Mouse (Mus musculus) forebrain, embryonic 14.5 days (tissue): ENCODE data around the gene Pcx. TPM values are rescaled to one million over a fixed set of nuclear protein-coding genes. Genes with fewer than 3 reads are reported as not detected.
A peak's percentile ranks its signal among the peaks of the same experiment; 100 is the strongest.

Source experiments
- ATAC-seq: fragments of 200-750 bp; cut with Nextera tagmentation; 2 replicates; pipeline ENCODE4 v1.8.0; 2017; ENCODE audit warnings: mild to moderate bottlenecking, moderate library complexity
- DNase-seq: peaks from one replicate; pipeline ENCODE4 v3.0.0-alpha.2; 2015; ENCODE audit warnings: low spot score
- H3K27ac ChIP-seq: fragments of 300-500 bp; sonication (generic); 2 replicates; pipeline ENCODE4 v1.5.1; 2014; ENCODE audit warnings: low read depth, mild to moderate bottlenecking, control low read depth, low read length, moderate library complexity
- H3K27me3 ChIP-seq: fragments of 300-500 bp; sonication (generic); replicated peaks from 2 replicates; pipeline ENCODE4 v1.6.1; 2014; ENCODE audit warnings: low read length, control low read depth, mixed read lengths; ENCODE audit not compliant: control insufficient read depth, insufficient read depth
- H3K36me3 ChIP-seq: fragments of 300-500 bp; sonication (generic); 2 replicates; pipeline ENCODE4 v1.6.1; 2014; ENCODE audit warnings: low read length, control low read depth; ENCODE audit not compliant: control insufficient read depth, insufficient read depth
- H3K4me1 ChIP-seq: fragments of 300-500 bp; sonication (generic); 2 replicates; pipeline ENCODE4 v1.6.1; 2014; ENCODE audit warnings: antibody characterized with exemption, low read length, control low read depth; ENCODE audit not compliant: control insufficient read depth, insufficient read depth
- H3K4me2 ChIP-seq: fragments of 300-500 bp; sonication (generic); 2 replicates; pipeline ENCODE4 v1.6.1; 2014; ENCODE audit warnings: mild to moderate bottlenecking, control low read depth, low read length
- H3K4me3 ChIP-seq: fragments of 300-500 bp; sonication (generic); 2 replicates; pipeline ENCODE4 v1.5.1; 2014; ENCODE audit warnings: low read depth, low read length, control low read depth
- H3K9ac ChIP-seq: fragments of 300-500 bp; sonication (generic); 2 replicates; pipeline ENCODE4 v1.6.1; 2014; ENCODE audit warnings: mild to moderate bottlenecking, low read length, control low read depth, moderate library complexity
- H3K9me3 ChIP-seq: fragments of 300-500 bp; sonication (generic); replicated peaks from 2 replicates; pipeline ENCODE4 v1.6.1; 2016; ENCODE audit warnings: low read length, control low read depth, mixed read lengths; ENCODE audit not compliant: control insufficient read depth
- WGBS: fragments of 180-500 bp; shearing (Covaris S2); extraction: QIAGEN DNeasy Blood & Tissue Kit; methylation state at CpG from one replicate; pipeline ENCODE4 v1.1.7; 2014; 5-methylcytosine and 5-hydroxymethylcytosine counted together
- polyA plus RNA-seq: library from polyadenylated mRNA; unstranded; fragments of >200 nt; fragmentation: Nextera tagmentation; extraction: Ambion mirVana; gene quantifications from 2 replicates; pipeline ENCODE4 v1.2.1, GENCODE M21; 2014

Pcx gene
- polyA plus RNA-seq, 1 experiment from 2014 or later: 14.8 TPM

DNA sequence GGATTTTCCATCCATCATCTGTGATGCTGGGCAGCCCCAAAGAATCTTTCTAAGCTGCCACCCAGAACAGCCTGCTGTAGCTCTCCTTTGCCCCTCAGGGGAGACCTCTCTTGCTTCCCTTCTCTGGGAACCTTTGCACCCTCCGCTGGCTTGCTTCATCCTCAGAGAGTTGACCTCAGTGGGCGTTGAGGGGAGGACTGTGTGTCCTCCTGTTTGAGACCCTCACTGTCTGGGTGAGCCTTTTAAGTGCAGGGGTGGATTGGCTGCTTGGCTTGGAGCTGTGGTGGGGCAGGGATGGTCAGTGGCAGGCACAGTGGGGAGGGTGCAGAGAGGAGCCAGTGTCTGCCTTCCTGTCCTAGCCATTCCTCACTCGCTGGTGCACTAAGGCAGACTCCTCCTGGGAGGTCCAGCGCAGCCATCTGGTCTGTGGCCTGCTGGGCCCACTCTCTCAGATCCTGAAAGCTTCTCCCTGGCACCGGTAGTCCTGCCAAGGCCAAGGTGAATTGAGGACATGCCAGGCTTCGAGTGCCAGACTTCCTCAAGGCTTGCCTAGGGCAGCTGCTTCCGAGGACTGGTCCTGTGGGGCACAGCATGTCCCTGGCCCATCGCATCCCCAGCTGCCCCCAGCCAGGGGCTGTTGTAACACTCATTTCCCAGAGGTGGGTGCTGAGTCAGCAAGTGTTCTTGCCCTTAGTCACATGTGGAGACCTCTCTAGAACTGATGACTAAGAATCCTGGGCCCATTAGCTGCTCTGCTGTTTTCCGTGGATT is 17.6 kb upstream of the Pcx start:
- Histone ChIP-seq H3K36me3 (no peaks in the 10 kb centered on the region), H3K4me3 (no peak overlapping the region), H3K27me3 (no peaks in the 10 kb centered on the region), H3K4me2 (no peak overlapping the region), H3K4me1 (no peaks in the 10 kb centered on the region), H3K9ac (no peak overlapping the region), H3K9me3 (no peaks in the 10 kb centered on the region), H3K27ac (no peak overlapping the region)
- ATAC-seq (no peak), DNase-seq (no peak)
- 60% methylated on average over 9 of the region's 9 CpGs for WGBS

DNA sequence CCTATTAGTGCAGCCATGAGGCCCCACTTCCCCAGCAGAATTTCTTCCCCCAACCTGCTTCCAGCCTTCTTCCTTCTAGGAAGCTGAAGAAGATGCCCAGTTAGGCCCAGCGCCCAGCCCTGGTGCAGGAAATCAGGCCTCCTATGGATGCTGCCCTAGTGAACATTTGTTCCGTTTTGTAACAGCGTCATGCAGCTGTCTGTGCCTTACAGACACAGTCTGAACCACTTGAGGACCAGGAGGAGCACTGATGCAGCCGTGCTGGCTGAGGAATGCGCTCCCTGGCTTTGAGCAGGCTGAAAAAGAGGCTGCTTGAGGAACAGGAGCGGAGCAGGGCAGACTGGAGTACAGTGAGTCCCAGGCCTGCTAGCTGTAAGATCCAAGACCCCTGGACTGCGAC is 15.6 kb upstream of the Pcx start:
- H3K27me3 ChIP-seq: no peaks in the 10 kb centered on the region
- WGBS: 76% methylated on average over 7 of the region's 7 CpGs
- no peaks in the 10 kb centered on the region for H3K9me3 ChIP-seq
- H3K4me1 ChIP-seq: no peaks in the 10 kb centered on the region
- no peaks in the 10 kb centered on the region for H3K36me3 ChIP-seq
- no peak overlapping the region for H3K4me3 ChIP-seq
- H3K27ac ChIP-seq: no peak overlapping the region
- no peak for DNase-seq
- H3K4me2 ChIP-seq: no peak overlapping the region
- no peak for ATAC-seq
- no peak overlapping the region for H3K9ac ChIP-seq

DNA sequence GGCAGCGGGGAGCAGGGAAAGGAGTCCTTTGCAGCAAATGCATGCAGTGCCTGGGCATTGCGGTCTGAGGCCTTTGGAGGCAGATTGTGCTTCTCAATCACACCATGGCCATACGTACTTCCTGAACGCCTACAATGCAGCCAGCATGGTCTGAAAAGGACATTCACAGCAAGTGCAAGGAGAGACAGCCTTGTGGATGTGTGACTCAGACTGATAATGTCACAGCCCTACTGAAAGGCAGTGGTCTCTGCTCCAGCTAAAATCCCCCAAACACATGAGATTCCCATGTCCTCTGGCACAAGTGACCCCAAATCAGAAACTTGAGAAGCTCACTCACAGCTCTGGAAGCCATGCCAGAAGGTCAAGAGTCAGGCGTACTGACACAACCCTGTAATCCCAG is 14.5 kb upstream of the Pcx start:
- no peaks in the 10 kb centered on the region for H3K27me3 ChIP-seq
- no peak overlapping the region for H3K27ac ChIP-seq
- DNase-seq: no peak
- H3K36me3 ChIP-seq: no peaks in the 10 kb centered on the region
- H3K4me2 ChIP-seq: no peak overlapping the region
- ATAC-seq: no peak
- H3K9me3 ChIP-seq: no peaks in the 10 kb centered on the region
- no peak overlapping the region for H3K4me3 ChIP-seq
- no peak overlapping the region for H3K9ac ChIP-seq
- WGBS: 83% methylated on average over 5 of the region's 5 CpGs
- H3K4me1 ChIP-seq: no peaks in the 10 kb centered on the region

DNA sequence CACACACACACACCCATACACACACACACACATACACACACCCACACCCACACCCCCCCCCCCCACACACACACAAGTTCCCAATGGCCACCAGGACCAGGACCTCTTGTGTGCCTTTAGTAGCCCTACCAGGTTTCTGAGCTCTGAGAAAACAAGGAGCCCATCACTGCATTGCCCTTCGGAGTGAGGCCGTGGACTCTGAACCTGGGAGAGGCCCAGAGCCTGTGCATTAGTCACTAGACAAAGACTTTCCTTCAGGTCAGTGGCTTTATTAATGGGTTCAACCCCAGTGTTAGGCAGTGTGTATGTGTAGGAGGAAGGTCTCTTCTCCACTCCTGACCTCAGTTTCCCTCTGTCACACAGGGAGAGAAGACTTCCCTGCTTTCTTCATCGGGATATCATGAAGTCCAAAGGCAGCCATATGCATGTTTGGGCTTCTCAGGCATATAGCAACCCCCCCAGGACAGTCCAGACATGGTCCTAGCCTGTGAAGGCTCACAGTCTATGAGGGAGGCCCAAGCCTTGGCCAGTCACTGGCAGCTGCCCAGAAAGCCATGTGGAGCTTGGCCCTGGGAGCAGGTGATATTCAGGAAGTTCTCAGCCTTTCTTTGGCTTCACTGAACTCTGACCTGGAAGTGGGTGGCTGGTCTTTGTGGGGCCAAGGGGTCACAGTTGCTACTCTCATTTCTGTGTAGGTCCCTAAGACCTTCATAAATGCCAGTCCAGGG is 13.6 kb upstream of the Pcx start:
- WGBS: 86% methylated on average over 3 of the region's 3 CpGs
- no peaks in the 10 kb centered on the region for H3K36me3 ChIP-seq
- H3K4me1 ChIP-seq: no peaks in the 10 kb centered on the region
- H3K27ac ChIP-seq: no peak overlapping the region
- H3K27me3 ChIP-seq: no peaks in the 10 kb centered on the region
- H3K9ac ChIP-seq: no peak overlapping the region
- no peak overlapping the region for H3K4me3 ChIP-seq
- no peak overlapping the region for H3K4me2 ChIP-seq
- H3K9me3 ChIP-seq: no peaks in the 10 kb centered on the region
- DNase-seq (no peak), ATAC-seq (no peak)

DNA sequence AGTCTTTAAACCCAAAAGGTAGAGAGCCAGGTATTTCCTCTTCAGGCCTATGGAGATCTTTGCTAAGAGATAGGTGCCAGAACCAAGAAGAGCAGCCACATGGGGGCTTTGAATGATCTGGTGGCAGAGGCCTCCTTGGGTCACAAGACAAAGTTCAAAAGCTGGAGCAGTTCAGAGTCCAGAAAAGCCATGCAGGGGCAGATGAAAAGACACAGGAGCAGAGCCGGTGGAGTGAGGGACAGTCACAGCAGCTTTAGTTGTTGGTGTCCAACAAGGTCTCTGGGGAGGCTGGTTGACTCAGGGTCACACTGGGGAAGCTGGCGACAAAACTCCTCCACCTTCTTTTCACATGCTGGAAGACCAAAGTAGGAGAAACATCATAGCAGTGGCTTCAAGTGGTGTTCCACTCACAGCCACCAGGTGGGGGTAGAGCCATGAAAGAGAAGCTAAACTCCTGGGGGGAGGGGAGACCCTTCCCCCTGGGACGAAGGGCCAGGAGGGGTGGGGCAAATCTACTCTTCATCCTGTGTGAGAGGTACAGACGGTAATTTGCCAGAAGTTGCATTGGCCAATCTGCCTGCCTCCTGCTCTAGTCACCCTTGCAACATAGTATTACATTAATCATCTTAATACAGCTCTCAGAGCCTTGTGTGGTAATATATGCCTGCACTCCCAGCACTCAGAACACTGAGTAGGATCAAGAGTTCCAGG is 12.9 kb upstream of the Pcx start:
- no peaks in the 10 kb centered on the region for H3K27me3 ChIP-seq
- no peaks in the 10 kb centered on the region for H3K36me3 ChIP-seq
- DNase-seq (peak; percentile 87), ATAC-seq (peak; percentile 67)
- no peak overlapping the region for H3K27ac ChIP-seq
- 10% methylated on average over 4 of the region's 4 CpGs for WGBS
- H3K4me3 ChIP-seq: no peak overlapping the region
- no peak overlapping the region for H3K4me2 ChIP-seq
- no peaks in the 10 kb centered on the region for H3K4me1 ChIP-seq
- H3K9ac ChIP-seq: no peak overlapping the region
- H3K9me3 ChIP-seq: no peaks in the 10 kb centered on the region

DNA sequence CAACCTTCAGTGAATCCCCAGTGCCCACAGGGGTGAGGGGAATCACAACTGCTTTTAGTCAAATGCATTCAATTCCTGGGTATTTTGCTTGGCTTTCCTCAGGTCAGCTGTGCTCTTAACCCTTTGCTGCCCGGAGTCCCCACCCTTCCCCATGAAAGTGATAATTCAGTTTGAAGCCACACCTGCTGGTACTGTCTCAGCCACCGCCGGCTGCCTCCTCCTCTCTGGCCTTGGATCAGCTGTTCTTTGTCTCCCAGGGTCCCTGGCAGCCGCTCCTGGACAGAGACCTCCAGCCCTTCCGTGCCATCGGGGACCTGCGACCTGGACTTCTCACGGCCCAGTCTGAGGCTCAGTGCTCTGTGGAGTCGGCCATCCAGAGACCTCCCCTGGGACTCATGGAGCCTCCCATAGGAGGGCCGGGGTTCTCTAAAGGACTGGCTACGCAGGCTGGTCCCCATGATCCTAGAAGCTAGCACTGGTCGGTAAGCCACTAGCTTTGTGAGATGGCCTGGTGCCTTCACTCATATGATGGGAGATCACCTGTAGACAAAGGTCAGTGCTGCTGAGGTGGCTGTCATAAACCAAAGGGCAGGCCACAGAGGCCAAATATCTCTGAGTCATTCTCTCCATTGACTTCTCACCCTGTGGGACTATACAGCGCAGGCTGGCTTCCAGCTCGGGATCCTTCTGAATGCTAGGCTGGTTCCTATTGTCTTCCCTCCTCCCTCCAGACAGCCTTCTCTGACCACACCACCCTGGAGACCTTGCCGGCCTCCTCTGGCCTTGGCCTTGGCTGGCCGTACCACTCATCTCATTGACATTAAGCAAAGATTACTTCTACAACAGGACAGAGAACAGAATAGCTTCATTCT is 12.0 kb upstream of the Pcx start, which contains the start of gene 2010003K11Rik:
2010003K11Rik (minus strand) TSS at position 522 of the 872 bp plus-strand sequence.
- ATAC-seq (no peak), DNase-seq (no peak)
- Histone ChIP-seq H3K4me1 (no peaks in the 10 kb centered on the region), H3K27ac (no peak within 1 kb of the TSS), H3K9me3 (no peaks in the 10 kb centered on the region), H3K27me3 (no peaks in the 10 kb centered on the region), H3K36me3 (no peaks in the 10 kb centered on the region), H3K9ac (peak within 1 kb of the TSS; percentile 25; the same call in 1 of the 2 replicates), H3K4me3 (no peak within 1 kb of the TSS), H3K4me2 (no peak within 1 kb of the TSS)
- 61% methylated on average over 16 of the region's 16 CpGs for WGBS

DNA sequence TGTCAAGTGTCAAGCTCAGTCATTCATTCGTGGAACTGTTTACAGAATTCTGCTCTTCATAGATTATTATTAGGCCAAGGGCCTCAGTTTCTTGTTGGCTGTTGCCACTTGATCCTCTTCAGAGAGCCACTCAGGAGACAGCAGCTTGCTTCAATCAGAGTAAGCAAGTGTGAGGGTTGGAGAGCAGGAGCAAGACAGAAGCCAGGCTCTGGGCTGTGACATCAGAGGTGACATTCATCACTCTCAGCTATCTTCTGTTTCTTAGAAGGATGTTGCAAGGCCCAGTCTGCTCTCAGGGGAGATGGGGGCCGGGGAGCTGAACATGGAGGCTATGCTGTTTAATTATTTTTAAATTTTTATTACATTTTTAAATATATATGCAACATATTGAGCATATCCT is 7.6 kb upstream of the Pcx start:
- no peak overlapping the region for H3K27ac ChIP-seq
- H3K9ac ChIP-seq: no peak overlapping the region
- no peak overlapping the region for H3K4me2 ChIP-seq
- no peaks in the 10 kb centered on the region for H3K9me3 ChIP-seq
- whole genome bisulfite sequencing: 71% methylated on average over 2 of the region's 2 CpGs
- no peaks in the 10 kb centered on the region for H3K36me3 ChIP-seq
- no peaks in the 10 kb centered on the region for H3K27me3 ChIP-seq
- no peaks in the 10 kb centered on the region for H3K4me1 ChIP-seq
- ATAC-seq: no peak
- no peak overlapping the region for H3K4me3 ChIP-seq
- no peak for DNase-seq

DNA sequence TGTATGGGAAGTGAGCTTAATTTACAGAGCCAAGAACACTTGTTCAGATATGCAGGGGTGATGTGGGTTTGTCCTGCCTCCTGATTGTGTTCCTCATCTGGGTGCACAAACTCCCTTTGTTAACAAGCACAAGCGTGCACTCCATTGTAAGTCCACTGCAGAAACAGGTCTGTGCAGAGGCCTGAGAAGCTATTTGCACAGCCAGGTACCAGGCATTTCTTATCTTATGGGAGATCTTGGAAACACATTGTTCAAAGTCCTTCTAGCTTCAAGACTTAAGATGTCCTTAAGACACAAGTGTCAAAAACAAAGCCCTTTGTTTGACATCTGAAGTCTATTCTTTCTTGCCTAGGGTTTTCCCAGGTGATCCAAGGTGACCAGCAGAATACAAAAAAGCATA is 5.4 kb upstream of the Pcx start:
- ATAC-seq: no peak

More for the DNA sequence above, 5.4 kb upstream of the Pcx start:
- Histone ChIP-seq H3K9ac (no peak overlapping the region), H3K4me1 (no peaks in the 10 kb centered on the region), H3K27ac (no peak overlapping the region), H3K4me3 (no peak overlapping the region), H3K36me3 (no peaks in the 10 kb centered on the region), H3K27me3 (no peaks in the 10 kb centered on the region), H3K9me3 (no peaks in the 10 kb centered on the region), H3K4me2 (no peak overlapping the region)
- 92% methylated on average over 1 of the region's 1 CpGs for WGBS
- DNase-seq: no peak
